Mouse (Mus musculus): ENCODE results near the gene Ephb2.

- no peak for TF ChIP-seq GATA1 (IDR thresholded peaks at IDR 0.05; ENCODE audit: borderline replicate concordance, low read length)
- TF ChIP-seq FLI1 (IDR thresholded peaks at IDR 0.05; ENCODE audit: low read length): no peak
Observed at GRCm38 (mm10) chr4:136876971-136877370, 41.2 kb upstream of the Ephb2 start.
